Mouse (Mus musculus) left cerebral cortex, adult 9 months (tissue): ENCODE data around the gene Sema3e.

Experiments
- DNase-seq, 2 experiments: peaks; one replicate each; pipeline ENCODE4 v3.0.0; 2022; ENCODE audit warnings: low spot score in 2 of 2

Sema3e gene

DNA sequence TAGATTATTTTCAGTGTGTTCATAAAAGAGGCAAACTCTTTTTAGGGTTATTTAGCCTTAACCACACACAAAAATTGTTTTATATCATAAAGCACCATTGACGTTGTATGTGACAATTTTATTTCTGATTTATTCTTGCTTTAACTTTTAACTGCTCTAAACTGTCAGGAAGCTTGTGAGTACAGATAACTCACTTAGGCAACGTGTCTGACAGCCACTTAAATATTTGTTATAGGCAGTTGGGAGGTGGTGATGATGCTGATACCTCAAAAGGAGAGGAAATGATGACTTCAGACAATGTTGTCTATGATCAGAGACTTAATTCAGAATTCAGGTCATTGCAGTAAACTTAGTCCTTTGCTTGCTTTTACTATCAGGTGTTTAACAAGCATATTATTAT is 181.7 kb downstream of the Sema3e start:
- DNase-seq = no peak

DNA sequence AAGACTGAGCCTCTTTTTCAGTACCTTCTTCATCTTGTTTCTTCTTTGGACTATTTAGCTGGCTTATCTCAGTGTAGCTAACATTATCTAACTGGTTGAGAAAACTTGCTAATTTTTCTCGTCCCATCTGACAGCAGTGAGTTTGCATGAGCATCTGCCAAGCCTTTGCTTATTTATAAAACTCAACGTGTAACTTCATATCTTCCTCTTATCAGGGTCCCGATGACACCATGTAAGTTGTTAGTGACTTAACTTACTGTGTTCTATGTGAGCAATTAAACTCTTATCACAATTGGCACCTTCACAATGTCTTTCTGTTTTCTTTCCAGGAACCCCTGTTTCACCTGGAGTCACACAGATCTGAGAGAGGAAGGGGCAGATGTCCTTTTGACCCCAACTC is 184.9 kb downstream of the Sema3e start:
- no peak for DNase-seq

DNA sequence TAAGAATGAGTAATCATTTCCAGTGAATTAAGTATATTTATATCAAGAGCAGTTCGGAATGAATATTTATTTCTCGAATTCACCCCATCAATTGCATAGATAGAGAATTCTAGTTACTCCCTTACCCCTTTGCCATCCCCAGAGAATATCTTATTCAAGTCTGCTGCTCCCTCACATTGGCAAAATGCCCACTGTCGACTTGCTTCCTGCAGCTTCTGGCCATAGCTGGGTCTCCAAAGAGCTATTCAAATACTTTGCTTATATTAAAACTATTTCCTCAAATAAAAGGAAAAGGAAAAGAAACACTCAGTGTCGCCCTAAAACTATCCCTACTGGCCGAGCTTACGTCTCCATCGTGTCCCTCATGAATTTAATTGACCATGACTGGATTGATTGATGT is 191.1 kb downstream of the Sema3e start:
- no peak for DNase-seq

DNA sequence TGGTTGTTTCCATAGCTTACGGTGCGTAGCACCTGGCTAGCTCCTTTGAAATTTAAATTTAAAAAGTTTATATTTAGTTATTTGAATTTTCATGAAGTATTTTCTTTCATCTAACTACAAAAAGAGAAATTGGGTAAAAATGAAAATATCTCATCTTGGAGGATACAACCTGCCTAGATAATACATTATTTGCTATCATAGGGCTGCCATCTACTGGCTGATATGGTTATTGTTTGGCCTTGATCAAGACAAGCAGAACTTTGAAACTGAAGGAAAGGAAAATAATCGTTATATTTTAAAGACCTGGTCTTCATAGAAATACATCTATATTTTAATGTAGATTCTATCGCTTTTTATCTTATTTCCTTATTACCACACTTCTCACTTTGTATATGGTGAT is 193.6 kb downstream of the Sema3e start:
- peak in 1 of 2 experiments; percentile 44 for DNase-seq

DNA sequence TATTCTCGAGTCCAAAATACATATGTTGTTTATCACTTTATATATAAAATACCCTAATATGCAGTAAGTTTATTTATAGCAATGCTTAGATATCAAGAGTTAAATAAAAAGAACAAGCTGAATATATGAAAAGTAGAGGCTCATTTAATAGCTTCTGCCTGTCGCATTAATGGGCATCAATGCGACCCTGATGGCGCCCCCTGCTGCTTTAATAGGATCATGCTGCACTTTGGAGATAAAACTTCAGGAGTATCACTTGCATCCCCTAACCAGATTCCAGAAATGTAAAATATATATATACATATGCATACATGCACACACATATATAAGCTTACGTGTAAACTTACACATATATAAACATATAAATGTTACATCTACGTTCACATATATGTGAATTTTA is 199.4 kb downstream of the Sema3e start:
- no peak for DNase-seq

DNA sequence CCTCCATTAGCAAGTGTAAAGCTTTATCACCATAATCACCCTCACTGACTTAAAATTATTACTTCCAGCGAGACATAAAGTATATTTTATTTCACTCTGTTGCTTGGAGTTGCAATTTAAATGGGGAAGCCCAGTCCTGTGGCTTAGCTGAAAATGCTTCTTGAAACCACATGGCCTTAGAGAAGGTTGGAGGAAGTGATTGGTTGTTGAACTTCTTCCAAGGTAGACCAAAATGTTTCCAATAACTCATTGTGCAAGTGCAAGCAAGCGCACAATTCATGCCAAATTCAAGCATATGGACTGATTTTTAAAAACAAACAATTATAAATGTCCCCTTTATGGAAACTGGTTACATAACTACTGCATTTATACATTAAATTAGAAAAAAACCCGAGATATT is 206.0 kb downstream of the Sema3e start:
- DNase-seq = no peak

DNA sequence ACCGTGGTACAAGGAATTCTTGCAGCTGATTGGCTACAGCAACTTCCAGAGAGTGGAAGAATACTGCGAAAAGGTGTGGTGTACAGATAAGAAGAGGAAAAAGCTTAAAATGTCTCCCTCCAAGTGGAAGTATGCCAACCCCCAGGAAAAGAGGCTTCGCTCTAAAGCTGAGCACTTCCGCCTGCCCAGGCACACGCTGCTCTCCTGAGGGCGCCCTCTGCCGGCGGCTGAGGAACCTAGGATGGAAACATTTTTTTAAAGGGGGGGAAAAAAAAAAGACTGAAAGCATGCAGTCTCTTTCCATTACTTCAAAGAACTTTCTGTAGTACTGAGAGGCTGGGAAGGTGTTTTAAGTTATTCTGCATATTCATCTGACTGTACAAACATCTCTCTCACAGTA is 227.5 kb downstream of the Sema3e start:
- no peak for DNase-seq

DNA sequence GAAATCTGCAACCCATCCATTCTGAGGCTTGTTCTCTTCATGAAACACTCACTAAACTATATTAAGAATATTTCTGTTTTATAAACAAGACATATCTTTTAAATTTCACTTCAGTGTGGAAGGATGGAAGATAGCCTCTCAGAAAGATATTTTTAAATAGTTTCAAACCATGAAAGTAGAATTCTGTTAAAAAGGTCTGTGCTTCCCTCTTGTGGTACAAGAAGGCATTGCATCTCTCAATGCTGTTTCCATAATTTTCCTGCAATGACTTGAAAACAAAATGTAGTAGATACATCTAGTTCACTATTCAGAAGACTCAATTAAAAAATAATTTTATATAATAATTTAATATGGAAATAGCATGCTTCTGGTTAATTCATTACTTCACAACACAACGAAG is 228.3 kb downstream of the Sema3e start:
- DNase-seq = peak in 1 of 2 experiments; percentile 52

DNA sequence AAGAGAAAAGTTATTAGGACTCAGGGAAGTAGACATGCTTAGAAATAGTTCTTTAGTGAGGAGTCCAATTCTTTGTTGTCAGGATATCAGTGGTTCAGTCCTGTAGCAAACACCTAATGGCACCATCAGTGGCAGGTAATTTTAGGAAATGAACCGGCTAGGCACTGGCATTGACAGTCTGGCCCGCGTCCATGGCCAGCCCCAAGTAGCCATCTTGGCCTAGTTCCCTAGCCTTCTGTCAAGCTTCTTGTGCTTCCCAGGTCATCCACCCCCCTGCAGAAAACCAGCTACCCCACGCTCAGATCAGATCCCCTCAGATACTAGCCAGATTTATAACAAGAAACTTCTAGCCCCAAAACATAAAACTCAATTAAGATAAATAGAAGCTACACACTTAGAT is 235.1 kb downstream of the Sema3e start:
- DNase-seq = no peak

DNA sequence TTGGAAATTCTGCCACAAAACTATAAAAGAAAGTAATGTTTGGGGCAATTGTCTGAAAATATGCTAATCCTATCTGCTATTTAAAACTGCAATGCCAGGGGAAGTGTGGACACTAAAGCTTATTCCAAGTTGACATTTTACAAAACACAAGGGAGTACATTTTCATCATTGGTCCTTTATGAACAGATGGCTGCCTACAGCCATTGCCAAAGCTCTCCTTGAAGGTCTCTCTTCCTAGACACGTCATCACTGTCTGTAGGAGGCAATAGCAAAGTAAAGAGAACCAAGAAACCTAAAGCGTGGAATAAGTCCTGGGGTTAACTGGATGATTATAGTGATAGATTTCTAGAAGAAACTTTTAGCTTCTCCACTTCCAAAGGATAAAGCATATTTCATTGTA is 242.3 kb downstream of the Sema3e start:
- DNase-seq = no peak
